10 mouse cellular contexts compared by ENCODE assay signal in genomic region chr8:105466700-105467291, GRCm38 (mm10). TPM values are rescaled to one million over a fixed set of nuclear protein-coding genes. Genes with fewer than 3 reads are reported as not detected.
A peak's percentile ranks its signal among the peaks of the same experiment; 100 is the strongest.
DNase-seq lines count a peak whose midpoint lies in the region; TF ChIP-seq lines count a peak whose summit lies in the region.
"Had no signal": no experiment of that assay in that cellular context is flagged by ENCODE, and none has a peak within 500 bp of the region (broad histone marks: within the 10 kb centered on the region; RNA-seq: fewer than 3 reads in every experiment).

No protein-coding gene starts in this region.

- no peak overlapping the region for H3K9ac ChIP-seq in heart, adult 2 months (ENCODE audit: low read depth, low read length)
- H3K9ac ChIP-seq: heart, embryonic 13.5 days; limb, embryonic 15.5 days had no signal

- intact Hi-C loops in heart, adult 2 months (cut with DNase I) = no loop called here
- intact Hi-C loops in heart, postnatal 25 days (cut with DNase I) = no loop called here
- intact Hi-C loops in left cerebral cortex, adult 2 months (cut with DNase I) = no loop called here

- peak in 1 of 2 experiments; percentile 39 for DNase-seq in heart, adult 2 months
- no peak for DNase-seq in heart, postnatal 25 days (ENCODE audit: low spot score)
- DNase-seq in Muller cell, postnatal 12 days (ENCODE audit: inconsistent ontology term) = peak; percentile 90
- DNase-seq in cerebellum, postnatal 14 days = peak; percentile 96 to 97
- peak in 1 of 2 experiments; percentile 49 for DNase-seq in left cerebral cortex, adult 2 months (ENCODE audit: extremely low spot score in 1 of 2, low spot score in 2 of 2)
- DNase-seq in kidney, postnatal 36 days = no peak
- no peak for DNase-seq in retina, postnatal 1 day
- DNase-seq in gastrocnemius, postnatal 4 days (ENCODE audit: low spot score in 2 of 2) = no peak

- TF ChIP-seq POLR2A in heart, adult 2 months (IDR thresholded peaks at IDR 0.05; ENCODE audit: insufficient read depth, low read depth, low read length) = no peak

- no peaks in the 10 kb centered on the region for H3K36me3 ChIP-seq in heart, adult 2 months (ENCODE audit: control insufficient read depth, insufficient read depth, low read length)

- no peak overlapping the region for H3K4me3 ChIP-seq in heart, adult 2 months
- no peak overlapping the region for H3K4me3 ChIP-seq in left cerebral cortex, adult 2 months
- H3K4me3 ChIP-seq: heart, embryonic 13.5 days; limb, embryonic 15.5 days had no signal

- no peaks in the 10 kb centered on the region for H3K27me3 ChIP-seq in heart, adult 2 months (ENCODE audit: control insufficient read depth, insufficient read depth, low read length)
- H3K27me3 ChIP-seq: limb, embryonic 15.5 days had no signal

- peak; percentile 18 for TF ChIP-seq CTCF in heart, adult 2 months (IDR thresholded peaks at IDR 0.05)
- peak; percentile 12 for TF ChIP-seq CTCF in left cerebral cortex, adult 2 months (IDR thresholded peaks at IDR 0.05)

- no peaks in the 10 kb centered on the region for H3K79me2 ChIP-seq in heart, adult 2 months (replicated peaks; ENCODE audit: control insufficient read depth, insufficient read depth, low read length)

- peaks cover 19% of the 10 kb centered on the region for H3K4me1 ChIP-seq in heart, adult 2 months (ENCODE audit: control insufficient read depth, insufficient read depth, low read length)

- no peak for TF ChIP-seq EP300 in heart, adult 2 months (IDR thresholded peaks at IDR 0.05; ENCODE audit: insufficient read depth, low read depth, low read length)

- H3K27ac ChIP-seq in heart, adult 2 months = peak overlapping the region; percentile 38
- H3K27ac ChIP-seq in left cerebral cortex, adult 2 months = peak overlapping the region; percentile 44
- H3K27ac ChIP-seq: heart, embryonic 13.5 days; limb, embryonic 15.5 days had no signal

- WGBS in heart, adult 2 months = 50% methylated on average over 7 of the region's 7 CpGs

RNA-seq across cellular contexts. Expression of gene Tppp3, which starts 4.5 kb away (rescaled TPM):
- total RNA-seq in heart, adult 2 months (2021) = 10 to 100 TPM; 35.0 to 48.8 TPM
- 73.7 and 89.2 TPM in 2 replicates for polyA plus RNA-seq in heart, adult 2 months (2012; rRNA removed)
- 10 to 100 TPM; 51.4 TPM for total RNA-seq in heart, postnatal 25 days (2021)
- total RNA-seq in left cerebral cortex, adult 2 months (2021) = 10 to 100 TPM; 36.1 to 42.5 TPM
- 100 to 1,000 TPM; 527 to 572 TPM for total RNA-seq in gastrocnemius, postnatal 4 days (2021)

RNA-seq across cellular contexts. Expression of gene Zdhhc1, which starts 29.9 kb away (rescaled TPM):
- total RNA-seq in heart, adult 2 months (2021) = 10 to 100 TPM; 13.0 to 13.3 TPM
- polyA plus RNA-seq in heart, adult 2 months (2012; rRNA removed) = 37.5 and 40.5 TPM in 2 replicates
- 10 to 100 TPM; 12.8 to 13.6 TPM for total RNA-seq in heart, postnatal 25 days (2021)
- total RNA-seq in left cerebral cortex, adult 2 months (2021) = 10 to 100 TPM; 43.0 to 48.7 TPM
- 10 to 100 TPM; 21.0 to 21.6 TPM for total RNA-seq in gastrocnemius, postnatal 4 days (2021)

RNA-seq across cellular contexts. Expression of gene Hsd11b2, which starts 51.8 kb away (rescaled TPM):
- under 1 TPM in 1 of 2 experiments, not detected in 1; 0.23 TPM for total RNA-seq in heart, adult 2 months (2021)
- polyA plus RNA-seq in heart, adult 2 months (2012; rRNA removed) = 0.08 and 0.32 TPM in 2 replicates
- under 1 TPM; 0.13 to 0.36 TPM for total RNA-seq in heart, postnatal 25 days (2021)
- total RNA-seq in left cerebral cortex, adult 2 months (2021) = not detected
- 10 to 100 TPM; 13.3 to 14.8 TPM for total RNA-seq in gastrocnemius, postnatal 4 days (2021)

RNA-seq across cellular contexts. Expression of gene Lrrc36, which starts 53.4 kb away (rescaled TPM):
- under 1 TPM; 0.45 to 0.47 TPM for total RNA-seq in heart, adult 2 months (2021)
- 0.67 and 0.94 TPM in 2 replicates for polyA plus RNA-seq in heart, adult 2 months (2012; rRNA removed)
- under 1 TPM; 0.42 to 0.73 TPM for total RNA-seq in heart, postnatal 25 days (2021)
- under 1 TPM in 1 of 2 experiments, not detected in 1; 0.27 TPM for total RNA-seq in left cerebral cortex, adult 2 months (2021)
- 1 to 10 TPM; 1.6 to 1.7 TPM for total RNA-seq in gastrocnemius, postnatal 4 days (2021)

RNA-seq across cellular contexts. Expression of gene Kctd19, which starts 53.5 kb away (rescaled TPM):
- under 1 TPM; 0.13 to 0.25 TPM for total RNA-seq in heart, adult 2 months (2021)
- 0.08 and 0.15 TPM in 2 replicates for polyA plus RNA-seq in heart, adult 2 months (2012; rRNA removed)
- under 1 TPM in 1 of 2 experiments, not detected in 1; 0.44 TPM for total RNA-seq in heart, postnatal 25 days (2021)
- not detected for total RNA-seq in left cerebral cortex, adult 2 months (2021)
- not detected for total RNA-seq in gastrocnemius, postnatal 4 days (2021)
- polyA plus RNA-seq: heart, embryonic 13.5 days; limb, embryonic 15.5 days had no signal

Comparison
In these comparisons a context has a peak if more than half of its experiments do, and no peak if none do; other contexts are left out.
1. DNase-seq: peak in Muller cell, postnatal 12 days (single experiment) and cerebellum, postnatal 14 days (2 of 2); none in heart, postnatal 25 days (single experiment), kidney, postnatal 36 days (0 of 2), retina, postnatal 1 day (single experiment) and gastrocnemius, postnatal 4 days (0 of 2).
2. RNA of gene Tppp3, which starts 4.5 kb away (total RNA-seq): 527 to 572 TPM in gastrocnemius, postnatal 4 days; 51.4 TPM in heart, postnatal 25 days, 35.0 to 48.8 TPM in heart, adult 2 months and 36.1 to 42.5 TPM in left cerebral cortex, adult 2 months; every median in the first group is over 10 times any median in the second.
3. RNA of gene Hsd11b2, which starts 51.8 kb away (total RNA-seq): 13.3 to 14.8 TPM in gastrocnemius, postnatal 4 days; 0.13 to 0.36 TPM in heart, postnatal 25 days, 0.23 TPM in heart, adult 2 months and not detected in left cerebral cortex, adult 2 months; every median in the first group is over 10 times any median in the second.